Mouse (Mus musculus): Measurements from ENCODE around the gene Ccnc.

DNA sequence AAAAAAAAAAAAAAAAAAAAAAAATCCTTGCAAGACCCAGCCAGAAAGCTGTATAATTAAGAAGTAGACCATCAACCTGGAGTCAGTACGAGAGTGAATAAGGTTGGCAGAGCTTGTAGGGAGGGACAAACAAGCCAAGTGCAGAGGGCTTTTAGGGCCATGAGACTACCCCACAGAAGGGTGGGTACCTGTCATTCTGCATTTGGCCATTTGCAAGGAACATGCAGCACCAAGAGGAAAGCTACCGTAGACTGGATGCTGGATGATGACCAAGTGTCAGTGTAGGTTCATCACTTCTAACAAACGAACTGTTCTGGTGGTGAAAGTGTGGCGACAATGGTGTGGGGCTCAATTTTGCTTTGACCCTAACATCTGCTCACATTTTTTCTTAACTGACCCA, 62.3 kb downstream of the Ccnc start:
- TF ChIP-seq POLR2A (IDR thresholded peaks at IDR 0.05; ENCODE audit: low read depth, low read length) (no peak), CTCF (IDR thresholded peaks at IDR 0.05; ENCODE audit: borderline replicate concordance, insufficient read depth, low read length) (no peak)

Data from embryonic fibroblast, embryonic 13.5 days (primary cell).